Mouse (Mus musculus) thymus, adult 2 months (tissue): ENCODE measurements around the gene Poc1a. TPM values are rescaled to one million over a fixed set of nuclear protein-coding genes. Genes with fewer than 3 reads are reported as not detected.

Experiments used
- DNase-seq: peaks from one replicate; pipeline ENCODE4 v3.0.0; 2021
- H3K27ac ChIP-seq: fragments of 200-500 bp; 2 replicates; pipeline ENCODE4 v1.5.1; 2012; ENCODE audit warnings: low read length, control low read depth; ENCODE audit not compliant: control insufficient read depth, insufficient read depth
- H3K27me3 ChIP-seq: fragments of 200-500 bp; 2 replicates; pipeline ENCODE4 v1.6.1; 2012; ENCODE audit warnings: mild to moderate bottlenecking, low read length, moderate library complexity, mixed read lengths; ENCODE audit not compliant: control insufficient read depth, insufficient read depth
- H3K36me3 ChIP-seq: fragments of 200-500 bp; 2 replicates; pipeline ENCODE4 v1.6.1; 2012; ENCODE audit warnings: mild to moderate bottlenecking, low read length, moderate library complexity; ENCODE audit not compliant: control insufficient read depth, insufficient read depth
- H3K4me1 ChIP-seq: fragments of 200-500 bp; replicated peaks from 2 replicates; pipeline ENCODE4 v1.6.1; 2012; ENCODE audit warnings: low read length; ENCODE audit not compliant: control insufficient read depth, insufficient read depth
- H3K4me3 ChIP-seq: fragments of 200-500 bp; 2 replicates; pipeline ENCODE4 v1.5.1; 2012; ENCODE audit warnings: mild to moderate bottlenecking, low read length, control low read depth, moderate library complexity; ENCODE audit not compliant: control insufficient read depth, insufficient read depth
- CTCF ChIP-seq: fragments of 200-500 bp; IDR thresholded peaks from 2 replicates; pipeline ENCODE4 v1.5.1; 2012; ENCODE audit warnings: mild to moderate bottlenecking, control low read depth, low read length, moderate library complexity, borderline replicate concordance; ENCODE audit not compliant: control insufficient read depth, poor library complexity, insufficient read depth; ENCODE audit errors: extremely low read depth
- POLR2A ChIP-seq: fragments of 200-500 bp; IDR thresholded peaks from 2 replicates; pipeline ENCODE4 v1.6.1; 2012; ENCODE audit warnings: mild to moderate bottlenecking, low read length, control low read depth, moderate library complexity; ENCODE audit not compliant: control insufficient read depth, poor library complexity, insufficient read depth; ENCODE audit errors: extremely low read depth
- WGBS: fragments of 180-500 bp; shearing (Covaris S2); methylation state at CpG from one replicate; pipeline ENCODE4 v1.1.7; 2018; 5-methylcytosine and 5-hydroxymethylcytosine counted together
- polyA plus RNA-seq: library from polyadenylated mRNA; depleted of rRNA; stranded (reverse); fragments of >200 nt; gene quantifications from 2 replicates; pipeline ENCODE4 v1.2.3, GENCODE M21; 2012

The Poc1a gene
- polyA plus RNA-seq, 1 experiment, result 30.2 TPM

GRCm38 (mm10) chr9:106373973-106374372, 93.1 kb downstream of the Poc1a start:
- Histone ChIP-seq H3K27me3 (no peaks in the 10 kb centered on the region), H3K36me3 (peaks cover 5% of the 10 kb centered on the region; the same call in 1 of the 2 replicates), H3K4me3 (no peak overlapping the region), H3K27ac (no peak overlapping the region), H3K4me1 (peaks cover 39% of the 10 kb centered on the region)
- WGBS, result 96% methylated on average over 7 of the region's 7 CpGs
- TF ChIP-seq POLR2A (no peak), CTCF (no peak)
- no peak for DNase-seq

DNA sequence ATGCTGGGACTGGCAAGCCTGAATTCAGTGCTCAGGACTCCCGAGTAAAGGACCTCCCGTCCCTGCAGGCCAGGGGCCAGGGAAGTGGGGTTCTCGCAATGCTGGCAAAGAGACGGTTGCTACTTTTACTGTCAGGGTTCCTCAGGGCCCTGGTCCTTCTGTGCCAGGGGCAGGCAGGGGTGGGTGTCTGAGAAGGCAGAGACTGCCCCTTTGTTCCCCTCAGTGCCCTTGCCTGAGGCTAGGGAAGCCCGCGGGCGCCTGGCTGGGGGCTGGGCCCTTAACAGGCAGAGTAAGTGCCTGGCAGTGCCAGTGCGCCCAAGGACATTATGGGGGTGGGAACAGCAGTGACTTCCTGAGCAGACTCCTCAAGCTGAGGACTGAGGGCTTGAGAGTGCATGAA, 96.4 kb downstream of the Poc1a start:
- Histone ChIP-seq H3K4me3 (no peak overlapping the region), H3K27ac (no peak overlapping the region), H3K4me1 (peaks cover 20% of the 10 kb centered on the region), H3K36me3 (peaks cover 5% of the 10 kb centered on the region; the same call in 1 of the 2 replicates), H3K27me3 (no peaks in the 10 kb centered on the region)
- no peak for TF ChIP-seq CTCF
- TF ChIP-seq POLR2A, result no peak
- WGBS, result 86% methylated on average over 8 of the region's 8 CpGs
- DNase-seq, result no peak

DNA sequence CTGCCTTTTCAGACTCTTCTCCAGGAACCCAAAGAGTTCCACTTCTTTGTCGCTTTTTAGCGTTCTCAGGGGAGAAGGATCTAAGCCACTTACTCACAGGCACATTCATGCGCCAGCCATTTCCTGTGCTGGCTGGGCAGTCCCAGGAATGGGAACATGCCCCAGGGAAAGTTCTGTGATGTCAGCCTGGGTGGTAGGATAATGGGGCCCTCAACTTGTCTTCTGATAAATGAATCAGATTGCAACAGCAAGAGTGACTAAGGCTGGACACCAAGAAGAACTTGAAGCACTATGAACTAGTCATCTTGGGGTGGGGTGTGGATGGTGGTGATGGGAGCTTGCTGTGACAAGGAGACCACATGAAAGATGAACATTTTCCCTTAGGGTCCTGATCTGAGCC, 97.2 kb downstream of the Poc1a start:
- 96% methylated on average over 3 of the region's 3 CpGs for WGBS
- no peak for DNase-seq
- Histone ChIP-seq H3K27me3 (no peaks in the 10 kb centered on the region), H3K4me3 (no peak overlapping the region), H3K36me3 (peaks cover 5% of the 10 kb centered on the region; the same call in 1 of the 2 replicates), H3K27ac (no peak overlapping the region), H3K4me1 (peaks cover 12% of the 10 kb centered on the region)
- no peak for TF ChIP-seq POLR2A
- TF ChIP-seq CTCF, result no peak

- H3K4me3 ChIP-seq, result no peak overlapping the region
- H3K27ac ChIP-seq, result no peak overlapping the region
- H3K36me3 ChIP-seq, result peaks cover 4% of the 10 kb centered on the region; the same call in 1 of the 2 replicates
- peaks cover 8% of the 10 kb centered on the region for H3K4me1 ChIP-seq
- no peak for TF ChIP-seq POLR2A
- TF ChIP-seq CTCF, result no peak
- H3K27me3 ChIP-seq, result no peaks in the 10 kb centered on the region
- DNase-seq, result no peak
- WGBS, result 94% methylated on average over 9 of the region's 9 CpGs
These were observed 97.9 kb downstream of the Poc1a start for GRCm38 (mm10) chr9:106378753-106379152.

- Histone ChIP-seq H3K27me3 (no peaks in the 10 kb centered on the region), H3K4me1 (peaks cover 18% of the 10 kb centered on the region), H3K36me3 (no peaks in the 10 kb centered on the region), H3K4me3 (no peak overlapping the region), H3K27ac (no peak overlapping the region)
- whole genome bisulfite sequencing, result 40% methylated on average over 12 of the region's 12 CpGs
- TF ChIP-seq POLR2A (no peak), CTCF (no peak)
- DNase-seq, result no peak
These were observed 105.5 kb downstream of the Poc1a start for GRCm38 (mm10) chr9:106386181-106386864.

- no peak for TF ChIP-seq CTCF
- no peak for TF ChIP-seq POLR2A
These were observed 112.1 kb downstream of the Poc1a start for GRCm38 (mm10) chr9:106392828-106393527.

GRCm38 (mm10) chr9:106393548-106393947, 112.7 kb downstream of the Poc1a start:
- peaks cover 6% of the 10 kb centered on the region for H3K4me1 ChIP-seq
- H3K27ac ChIP-seq, result no peak overlapping the region
- TF ChIP-seq CTCF, result no peak
- TF ChIP-seq POLR2A, result no peak
- no peak overlapping the region for H3K4me3 ChIP-seq
- H3K36me3 ChIP-seq, result no peaks in the 10 kb centered on the region
- WGBS, result 95% methylated on average over 8 of the region's 8 CpGs
- H3K27me3 ChIP-seq, result no peaks in the 10 kb centered on the region
- DNase-seq, result no peak

More at GRCm38 (mm10) chr9:106392828-106393527, 112.1 kb downstream of the Poc1a start:
- Histone ChIP-seq H3K36me3 (no peaks in the 10 kb centered on the region), H3K4me3 (no peak overlapping the region), H3K27me3 (no peaks in the 10 kb centered on the region), H3K4me1 (peaks cover 6% of the 10 kb centered on the region), H3K27ac (no peak overlapping the region)
- DNase-seq, result no peak
- WGBS, result 91% methylated on average over 11 of the region's 11 CpGs
